Mouse (Mus musculus): ENCODE data around the gene Arsa.

- TF ChIP-seq POLR2A (IDR thresholded peaks at IDR 0.05; ENCODE audit: low read depth, low read length) (no peak), CTCF (IDR thresholded peaks at IDR 0.05; ENCODE audit: borderline replicate concordance, insufficient read depth, low read length) (no peak)
Observed at GRCm38 (mm10) chr15:89455642-89456041, 21.6 kb downstream of the Arsa start.

Data from embryonic fibroblast, embryonic 13.5 days (primary cell).